Mouse (Mus musculus) MEL-GATA-1-ER (cell line): ENCODE measurements at regions not wholly inside any gene's neighbourhood (a gene's known extent, or its start where the extent isn't known, plus 50 kb on each side); places are given as distances from the start of the nearest gene placed in this dataset.

ENCODE experiments used
- DNase-seq: peaks from one replicate; pipeline ENCODE4 v3.0.0-alpha.2; 2012; ENCODE audit warnings: low read depth; ENCODE audit errors: extremely low read depth

- DNase-seq, result no peak
Observed at GRCm38 (mm10) chr13:91370021-91370420, 90.1 kb upstream of the Ssbp2 start.

GRCm38 (mm10) chr13:91370441-91370840 is 89.6 kb upstream of the Ssbp2 start:
- no peak for DNase-seq

- DNase-seq, result peak; percentile 59
Observed at GRCm38 (mm10) chr13:91370886-91371595, 89.0 kb upstream of the Ssbp2 start.

- no peak for DNase-seq
Observed at GRCm38 (mm10) chr13:91371596-91371987, 88.5 kb upstream of the Ssbp2 start.

GRCm38 (mm10) chr13:91372130-91372875 is 87.8 kb upstream of the Ssbp2 start:
- no peak for DNase-seq

GRCm38 (mm10) chr13:91374141-91374540 is 85.9 kb upstream of the Ssbp2 start:
- no peak for DNase-seq

- DNase-seq, result no peak
Observed at GRCm38 (mm10) chr13:91376556-91376955, 83.5 kb upstream of the Ssbp2 start.

- no peak for DNase-seq
Observed at GRCm38 (mm10) chr13:91377428-91377827, 82.7 kb upstream of the Ssbp2 start.

GRCm38 (mm10) chr13:91377972-91378371 is 82.1 kb upstream of the Ssbp2 start:
- no peak for DNase-seq

- DNase-seq, result no peak
Observed at GRCm38 (mm10) chr13:91385393-91385792, 74.7 kb upstream of the Ssbp2 start.

- DNase-seq, result no peak
Observed at GRCm38 (mm10) chr13:91387913-91388312, 72.2 kb upstream of the Ssbp2 start.

- DNase-seq, result no peak
Observed at GRCm38 (mm10) chr13:91403632-91404031, 56.5 kb upstream of the Ssbp2 start.

GRCm38 (mm10) chr13:91405027-91405426 is 55.1 kb upstream of the Ssbp2 start:
- DNase-seq, result no peak

GRCm38 (mm10) chr13:91410116-91410515 is 50.0 kb upstream of the Ssbp2 start:
- no peak for DNase-seq
